Mouse (Mus musculus) E14TG2a.4 (cell line): ENCODE measurements at regions not wholly inside any gene's neighbourhood (a gene's known extent, or its start where the extent isn't known, plus 50 kb on each side); places are given as distances from the start of the nearest gene placed in this dataset.

ENCODE experiments used
- CTCF ChIP-seq: conservative IDR thresholded peaks from 2 replicates; pipeline ENCODE4 v1.5.1; 2014; ENCODE audit warnings: low read length
- POU5F1 ChIP-seq: IDR thresholded peaks from 2 replicates; pipeline ENCODE4 v1.6.1; 2014; ENCODE audit warnings: low read length, borderline replicate concordance

DNA sequence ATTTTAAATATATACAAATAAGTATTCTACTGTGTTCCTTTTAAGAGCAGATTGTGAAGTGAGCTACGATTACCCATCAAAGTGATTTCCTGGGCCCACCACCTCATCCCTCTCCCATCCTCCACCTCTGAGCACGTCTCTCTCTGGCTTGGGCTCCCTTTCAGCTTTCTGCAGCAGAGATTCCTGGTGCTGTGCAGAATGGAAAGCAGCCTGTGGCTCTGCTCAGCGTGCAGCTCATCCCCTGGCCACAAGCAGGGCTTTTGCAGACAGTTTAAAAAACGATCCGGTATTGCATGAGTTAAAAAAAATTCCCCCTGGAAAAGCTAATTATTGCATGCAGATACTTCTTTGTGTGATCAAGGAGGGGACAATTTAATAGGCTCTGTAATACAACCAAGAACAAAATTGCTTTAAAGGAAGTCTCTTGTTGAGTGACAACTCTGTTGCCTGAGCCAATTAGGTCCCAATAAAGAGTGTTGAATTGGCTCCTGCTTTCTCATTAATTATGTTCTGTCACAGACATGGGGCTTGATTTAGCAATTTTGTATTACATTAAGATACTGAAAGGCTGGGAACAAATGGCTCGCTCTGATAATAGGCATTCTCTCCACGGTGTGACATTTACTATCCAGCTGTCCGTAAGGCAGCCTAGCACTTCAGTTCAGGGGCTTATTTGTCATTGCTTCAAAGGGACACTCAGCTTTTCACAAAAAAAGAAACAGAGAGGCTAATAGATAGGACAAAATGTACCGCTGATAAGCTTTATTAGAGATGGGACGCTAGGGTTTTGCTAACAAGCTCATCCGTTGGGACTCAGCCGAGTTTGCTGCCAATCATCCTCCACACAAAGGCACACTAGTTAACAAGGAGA lies 345.9 kb upstream of the G2e3 start:
- TF ChIP-seq CTCF, result no peak
- no peak for TF ChIP-seq POU5F1
